Mouse (Mus musculus) CH12.LX (cell line): ENCODE results near the gene Gtf3c4. TPM values are rescaled to one million over a fixed set of nuclear protein-coding genes. Genes with fewer than 3 reads are reported as not detected.

ENCODE experiments used
- DNase-seq: peaks from one replicate; pipeline ENCODE4 v3.0.0-alpha.2; 2013; ENCODE audit errors: extremely low read depth
- H3K27ac ChIP-seq: 2 replicates; pipeline ENCODE4 v1.5.1; 2012; ENCODE audit warnings: low read depth, mild to moderate bottlenecking, control low read depth, moderate library complexity; ENCODE audit not compliant: insufficient read depth
- H3K27me3 ChIP-seq: replicated peaks from 2 replicates; pipeline ENCODE3; 2012; ENCODE audit warnings: inconsistent platforms
- H3K36me3 ChIP-seq, 2 experiments: replicated peaks in 1 of 2; 2 replicates each; pipeline versions ENCODE3 to v1.6.1; 2012; ENCODE audit warnings: inconsistent platforms in 1 of 2, low read length in 1 of 2, mild to moderate bottlenecking in 1 of 2, mixed read lengths in 1 of 2, moderate library complexity in 1 of 2; ENCODE audit not compliant: control insufficient read depth in 1 of 2, insufficient read depth in 1 of 2
- H3K4me1 ChIP-seq, 2 experiments: 2 replicates each; pipeline ENCODE4 v1.6.1; 2012; ENCODE audit warnings: inconsistent platforms in 1 of 2, moderate library complexity in 1 of 2; ENCODE audit not compliant: insufficient read depth in 2 of 2, control insufficient read depth in 1 of 2
- H3K4me2 ChIP-seq: 2 replicates; pipeline ENCODE4 v1.6.1; 2012; ENCODE audit warnings: low read depth, mild to moderate bottlenecking, control low read depth; ENCODE audit not compliant: poor library complexity, insufficient read depth, severe bottlenecking
- H3K4me3 ChIP-seq, 3 experiments: fragments of 150-350 bp in 1 of 3; sonication (generic) in 1 of 3; replicated peaks in 1 of 3; 2 replicates each; pipeline versions ENCODE3 to v1.5.1; 2011 to 2012; ENCODE audit warnings: low read depth in 2 of 3, low read length in 2 of 3, mild to moderate bottlenecking in 2 of 3, moderate library complexity in 2 of 3, control low read depth in 1 of 3, improper control_type of control experiment in 1 of 3, inconsistent platforms in 1 of 3, mixed read lengths in 1 of 3; ENCODE audit not compliant: poor library complexity in 1 of 3
- H3K79me2 ChIP-seq: replicated peaks from 2 replicates; pipeline ENCODE4 v1.6.1; 2012; ENCODE audit warnings: mild to moderate bottlenecking, moderate library complexity; ENCODE audit not compliant: control insufficient read depth, poor library complexity, insufficient read depth, severe bottlenecking; ENCODE audit errors: extremely low read depth
- H3K9ac ChIP-seq: 2 replicates; pipeline ENCODE4 v1.6.1; 2012; ENCODE audit warnings: low read depth, mild to moderate bottlenecking, control low read depth, moderate library complexity; ENCODE audit not compliant: insufficient read depth
- H3K9me3 ChIP-seq: replicated peaks from 2 replicates; pipeline ENCODE3; 2012; ENCODE audit warnings: low read length, inconsistent platforms, mixed read lengths
- CHD2 ChIP-seq: IDR thresholded peaks from 2 replicates; pipeline ENCODE4 v1.6.1; 2011; ENCODE audit warnings: low read length, improper control_type of control experiment
- E2F4 ChIP-seq: IDR thresholded peaks from 2 replicates; pipeline ENCODE4 v1.6.1; 2011; ENCODE audit warnings: low read depth, low read length, improper control_type of control experiment; ENCODE audit not compliant: insufficient replicate concordance
- KAT2A ChIP-seq: IDR thresholded peaks from 2 replicates; pipeline ENCODE4 v1.6.1; 2012; ENCODE audit warnings: low read length, improper control_type of control experiment, inconsistent platforms; ENCODE audit not compliant: insufficient replicate concordance
- MAX ChIP-seq: IDR thresholded peaks from 2 replicates; pipeline ENCODE4 v1.6.1; 2011; ENCODE audit warnings: low read length, improper control_type of control experiment
- MXI1 ChIP-seq: IDR thresholded peaks from 2 replicates; pipeline ENCODE4 v1.6.1; 2011; ENCODE audit warnings: mild to moderate bottlenecking, low read depth, low read length, improper control_type of control experiment
- MYC ChIP-seq: IDR thresholded peaks from 2 replicates; pipeline ENCODE4 v1.6.1; 2011; ENCODE audit warnings: low read depth, mild to moderate bottlenecking, improper control_type of control experiment, low read length
- PAX5 ChIP-seq: IDR thresholded peaks from 2 replicates; pipeline ENCODE4 v1.6.1; 2012; ENCODE audit warnings: low read length, inconsistent platforms, mixed read lengths
- POLR2A ChIP-seq: IDR thresholded peaks from 2 replicates; pipeline ENCODE4 v1.6.1; 2011; ENCODE audit warnings: low read depth, mild to moderate bottlenecking, improper control_type of control experiment, low read length
- RAD21 ChIP-seq: IDR thresholded peaks from 2 replicates; pipeline ENCODE4 v1.6.1; 2011; ENCODE audit warnings: low read depth, mild to moderate bottlenecking, low read length, improper control_type of control experiment, moderate library complexity
- RCOR1 ChIP-seq: conservative IDR thresholded peaks from 2 replicates; pipeline ENCODE4 v1.6.1; 2012; ENCODE audit warnings: low read depth, mild to moderate bottlenecking, inconsistent platforms, low read length, improper control_type of control experiment
- SMC3 ChIP-seq: IDR thresholded peaks from 2 replicates; pipeline ENCODE4 v1.6.1; 2011; ENCODE audit warnings: low read depth, low read length, improper control_type of control experiment
- TCF12 ChIP-seq: IDR thresholded peaks from 2 replicates; pipeline ENCODE4 v1.6.1; 2014; ENCODE audit warnings: low read depth, mild to moderate bottlenecking, inconsistent platforms, low read length, improper control_type of control experiment
- UBTF ChIP-seq: IDR thresholded peaks from 2 replicates; pipeline ENCODE4 v1.6.1; 2012; ENCODE audit warnings: low read depth, mild to moderate bottlenecking, inconsistent platforms, low read length, improper control_type of control experiment, moderate library complexity
- USF1 ChIP-seq: IDR thresholded peaks from 2 replicates; pipeline ENCODE4 v1.6.1; 2014; ENCODE audit warnings: low read depth, mild to moderate bottlenecking, inconsistent platforms, low read length, improper control_type of control experiment
- USF2 ChIP-seq: conservative IDR thresholded peaks from 2 replicates; pipeline ENCODE4 v1.6.1; 2011; ENCODE audit warnings: low read depth, low read length, improper control_type of control experiment
- ZMIZ1 ChIP-seq: IDR thresholded peaks from 2 replicates; pipeline ENCODE4 v1.6.1; 2012; ENCODE audit warnings: low read depth, mild to moderate bottlenecking, inconsistent platforms, low read length, improper control_type of control experiment
- ZNF384 ChIP-seq: IDR thresholded peaks from 2 replicates; pipeline ENCODE4 v1.6.1; 2012; ENCODE audit warnings: low read depth, low read length, improper control_type of control experiment, inconsistent platforms
- dilution Hi-C: fragments of 300-500 bp; cut with MboI; formaldehyde crosslinking; loops from 2 replicates; pipeline ENCODE4 v1.14.3; 2020; ENCODE audit warnings: low sequenced_read_pairs; ENCODE audit not compliant: extremely low pct_unique_long_range_greater_than_20kb, extremely low pct_ligation_motif_present
- in situ Hi-C: fragments of 300-500 bp; cut with MboI; formaldehyde crosslinking; loops from 3 replicates; pipeline ENCODE4 v1.14.3; 2019; ENCODE audit warnings: low sequenced_read_pairs, low pct_ligation_motif_present, low pct_unique_long_range_greater_than_20kb, mixed read lengths
- polyA plus RNA-seq: library from polyadenylated mRNA; unstranded; fragments of >175 nt; gene quantifications from 2 replicates; pipeline ENCODE4 v1.2.1, GENCODE M21; 2012; ENCODE audit warnings: low read depth; ENCODE audit not compliant: insufficient read length
- total RNA-seq, 2 experiments: library from RNA; depleted of rRNA; stranded (reverse); fragments of 300-350 nt in 1 of 2; fragments of >200 nt in 1 of 2; gene quantifications; 2 replicates each; pipeline ENCODE4 v1.2.3; 2012 to 2014

Gtf3c4 gene
- total and polyA plus RNA-seq, 3 experiments, result 13.2 to 17.4 (median 16.1) TPM

- dilution Hi-C loops, result no loop called here
- in situ Hi-C loops, result no loop called here
- Histone ChIP-seq H3K36me3 (peaks cover 62 to 94% of the 10 kb centered on the region in 2 experiments), H3K27me3 (no peaks in the 10 kb centered on the region), H3K9me3 (no peaks in the 10 kb centered on the region), H3K4me1 (no peaks in the 10 kb centered on the region), H3K27ac (no peak overlapping the region), H3K4me2 (no peak overlapping the region), H3K4me3 (no peak overlapping the region), H3K9ac (no peak overlapping the region), H3K79me2 (no peaks in the 10 kb centered on the region)
- DNase-seq, result no peak
- TF ChIP-seq PAX5 (no peak), RCOR1 (no peak), POLR2A (no peak), UBTF (no peak), CHD2 (no peak), ZMIZ1 (no peak), E2F4 (no peak)
These were observed 44.8 kb upstream of the Gtf3c4 start for GRCm38 (mm10) chr2:28884914-28885313.

GRCm38 (mm10) chr2:28882826-28883485 lies 42.8 kb upstream of the Gtf3c4 start:
- Histone ChIP-seq H3K4me3 (no peak overlapping the region), H3K79me2 (no peaks in the 10 kb centered on the region), H3K4me1 (no peaks in the 10 kb centered on the region), H3K27me3 (no peaks in the 10 kb centered on the region), H3K36me3 (peaks cover 53 to 89% of the 10 kb centered on the region in 2 experiments), H3K9ac (no peak overlapping the region), H3K27ac (no peak overlapping the region), H3K9me3 (no peaks in the 10 kb centered on the region), H3K4me2 (no peak overlapping the region)
- dilution Hi-C loops (no loop called here), in situ Hi-C loops (no loop called here)
- no peak for DNase-seq
- TF ChIP-seq CHD2 (no peak), MAX (no peak), RAD21 (no peak), MYC (no peak), SMC3 (no peak), POLR2A (no peak), USF1 (no peak), MXI1 (no peak), ZNF384 (no peak), KAT2A (no peak), USF2 (no peak), UBTF (no peak), TCF12 (no peak)
